Mouse (Mus musculus) urinary bladder, postnatal 14 days (tissue): ENCODE measurements around the gene Psg20.
"Not testable (repeated sequence)": the region's sequence is repeated elsewhere in the genome, so short reads cannot be mapped to it uniquely, and the experiment has no call there.

ENCODE experiments used
- DNase-seq: peaks from one replicate; pipeline ENCODE4 v3.0.0; 2021; ENCODE audit warnings: low spot score

Psg20 gene

DNA sequence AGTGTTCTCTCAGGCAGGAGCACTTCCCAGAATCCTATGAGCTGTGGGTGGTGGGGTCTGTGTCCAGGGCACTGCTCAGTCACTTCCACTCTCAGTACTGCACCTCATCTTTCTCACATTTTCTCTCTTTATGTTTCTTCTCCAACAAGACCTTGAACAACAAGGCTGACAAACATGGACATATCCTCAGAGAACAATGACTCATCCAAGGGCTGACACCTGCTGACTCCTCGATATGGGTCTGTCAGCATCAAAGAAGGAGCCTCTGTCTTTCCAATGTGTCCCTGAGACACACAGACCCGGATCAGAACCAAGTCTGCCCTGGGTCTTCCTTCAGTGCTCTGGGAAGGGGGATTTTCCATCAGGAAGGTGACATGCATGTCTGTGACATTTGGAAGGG lies at the start of gene Psg20:
Psg20 (minus strand) TSS at position 101 of the 400 bp plus-strand sequence.
- DNase-seq, result no peak

GRCm38 (mm10) chr7:18734451-18734850 lies 48.5 kb upstream of the Psg20 start:
- no peak for DNase-seq

GRCm38 (mm10) chr7:18733111-18733510 lies 47.1 kb upstream of the Psg20 start:
- DNase-seq, result no peak

DNA sequence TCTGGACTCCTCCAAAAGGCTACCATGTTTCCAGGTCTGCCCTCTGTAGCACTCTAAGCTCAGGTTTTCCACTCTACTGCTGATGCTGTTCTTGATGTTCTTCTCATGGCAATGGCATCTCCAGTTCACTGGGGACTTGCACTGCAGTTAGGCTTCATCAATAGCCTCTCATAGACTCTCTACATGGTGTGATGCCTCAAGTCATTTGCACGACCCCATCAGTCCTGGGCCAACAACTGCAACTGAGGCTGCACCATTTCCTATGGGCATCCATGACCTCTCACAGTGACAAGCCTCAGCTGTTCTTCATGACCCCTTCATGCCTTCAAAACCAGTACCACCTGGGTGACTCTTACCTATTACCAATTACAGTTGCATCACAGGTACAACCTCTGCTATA lies 42.4 kb upstream of the Psg20 start:
- DNase-seq, result peak; percentile 0

DNA sequence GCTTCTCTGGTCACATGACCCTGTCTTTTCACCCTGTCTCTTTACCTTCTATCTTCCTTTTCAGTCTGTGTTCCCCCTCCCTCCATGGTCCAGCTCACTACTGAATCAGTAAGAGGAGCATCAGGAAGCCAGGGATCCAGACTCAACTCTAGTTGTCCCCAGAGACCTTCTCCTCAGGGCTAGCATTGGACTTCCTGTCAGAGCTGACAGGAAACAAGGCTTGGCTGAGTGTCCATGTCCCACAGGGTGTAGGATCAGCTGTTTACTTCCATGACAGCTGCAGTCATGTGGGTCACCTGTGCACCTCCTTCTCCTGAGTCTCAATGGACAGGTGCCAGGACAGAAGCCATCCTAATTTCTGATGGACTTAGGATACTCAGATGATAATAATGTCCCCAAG lies 39.9 kb upstream of the Psg20 start:
- DNase-seq, result not testable (repeated sequence)

DNA sequence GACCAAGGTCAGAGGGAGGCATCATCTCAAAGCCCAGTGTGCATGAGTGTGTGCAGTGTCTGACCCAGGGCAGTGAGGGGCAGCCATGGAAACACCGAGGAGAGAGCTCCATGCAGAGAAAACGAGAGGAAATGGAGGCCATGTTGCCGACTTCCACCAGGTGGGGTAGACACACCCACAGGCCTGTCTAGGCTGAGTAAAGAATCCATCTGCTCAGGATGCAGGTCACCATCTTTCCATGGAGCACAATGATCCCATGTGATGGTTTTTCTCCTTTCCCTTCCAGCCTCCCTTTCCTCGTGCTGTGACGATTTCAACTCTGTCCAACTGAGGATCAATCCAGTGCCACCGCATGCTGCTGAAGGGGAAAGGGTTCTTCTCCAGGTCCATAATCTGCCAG lies 38.0 kb upstream of the Psg20 start:
- DNase-seq, result no peak

DNA sequence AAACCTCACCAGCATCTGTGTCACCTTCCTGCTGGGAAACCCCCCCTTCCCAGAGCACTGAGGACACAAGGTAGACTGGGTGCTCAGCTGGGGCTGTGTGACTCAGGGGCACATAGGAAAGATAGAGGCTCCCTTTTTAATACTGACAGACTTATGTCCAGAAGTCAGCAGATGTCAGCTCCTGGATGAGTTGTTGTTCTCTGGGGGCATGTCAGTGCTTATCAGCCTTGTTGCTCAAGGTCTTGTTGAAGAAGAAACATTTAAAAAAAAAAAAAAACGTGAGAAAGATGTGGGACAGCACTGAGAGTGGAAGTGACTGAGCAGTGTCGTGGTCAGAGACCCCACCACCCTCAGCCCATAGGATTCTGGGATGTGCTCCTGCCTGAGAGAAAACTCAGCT lies 31.8 kb upstream of the Psg20 start, which contains the start of gene Psg22:
Psg22 (plus strand) TSS at position 301 of the 400 bp plus-strand sequence.
- peak; percentile 1 for DNase-seq

- DNase-seq, result no peak
Measured at GRCm38 (mm10) chr7:18715546-18715945, 29.6 kb upstream of the Psg20 start.

- no peak for DNase-seq
Measured at GRCm38 (mm10) chr7:18710846-18711245, 24.9 kb upstream of the Psg20 start.

DNA sequence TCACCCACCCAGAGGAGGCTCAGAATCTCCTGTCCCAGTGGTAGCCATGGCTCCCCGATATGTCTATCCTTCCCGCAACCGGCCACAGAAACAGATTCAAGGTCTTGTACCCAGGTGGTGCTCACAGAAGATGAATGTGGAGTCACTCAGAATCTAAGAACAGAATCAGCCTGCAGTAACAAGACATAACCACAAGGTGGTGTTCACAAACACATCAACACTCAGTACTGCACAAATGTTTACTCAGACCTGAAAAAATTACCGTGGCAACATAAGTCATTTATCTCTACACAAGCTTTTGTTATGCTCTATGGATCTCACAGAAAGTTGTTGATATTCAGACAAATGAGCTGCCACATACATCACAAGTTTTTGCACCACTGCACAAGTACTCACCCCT lies 24.3 kb upstream of the Psg20 start:
- DNase-seq, result not testable (repeated sequence)

GRCm38 (mm10) chr7:18685586-18685985 lies 399 bp downstream of the Psg20 start:
- no peak for DNase-seq

DNA sequence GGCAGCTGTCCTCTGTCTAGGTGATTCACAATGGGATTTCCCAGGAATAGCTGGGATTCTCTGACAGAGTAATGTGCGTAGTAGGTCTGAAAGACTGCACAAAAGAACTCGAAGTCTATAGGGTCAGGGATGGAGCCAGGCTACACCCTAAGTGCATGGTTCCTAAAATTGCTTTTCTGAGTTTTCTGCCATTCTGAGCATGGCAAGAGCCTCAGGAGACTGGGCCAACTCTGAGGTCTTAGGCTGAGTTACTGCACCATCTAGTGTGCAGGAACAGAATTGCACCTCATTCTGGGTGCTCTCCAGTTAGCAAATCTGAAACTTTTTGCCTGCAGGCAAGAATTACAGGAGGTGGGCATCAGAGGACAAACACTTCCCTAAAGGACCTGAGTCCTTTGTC lies 6.2 kb downstream of the Psg20 start:
- peak; percentile 12 for DNase-seq

DNA sequence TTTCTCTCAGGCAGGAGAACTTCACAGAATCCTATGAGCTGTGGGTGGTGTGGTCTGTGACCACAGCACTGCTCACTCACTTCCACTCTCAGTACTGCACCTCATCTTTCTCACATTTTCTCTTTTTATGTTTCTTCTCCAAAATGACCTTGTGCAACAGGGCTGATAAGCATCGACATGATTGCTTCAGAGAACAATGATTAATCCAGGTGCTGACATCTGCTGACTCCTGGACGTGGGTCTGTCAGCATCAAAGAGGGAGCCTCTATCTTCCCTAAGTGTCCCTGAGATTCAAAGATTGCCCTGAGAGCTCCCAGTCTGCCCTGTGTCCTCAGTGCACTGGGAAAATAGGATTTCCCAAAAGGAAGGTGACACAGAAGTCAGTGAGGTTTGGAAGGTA lies 29.4 kb downstream of the Psg20 start, which contains the start of gene Psg21:
Psg21 (minus strand) TSS at position 101 of the 400 bp plus-strand sequence.
- DNase-seq, result not testable (repeated sequence)

- not testable (repeated sequence) for DNase-seq
Measured at GRCm38 (mm10) chr7:18626921-18627320, 59.1 kb downstream of the Psg20 start.
